Mouse (Mus musculus) lung, embryonic 14.5 days (tissue): ENCODE measurements around the gene Mrpl52. TPM values are rescaled to one million over a fixed set of nuclear protein-coding genes. Genes with fewer than 3 reads are reported as not detected.

ENCODE experiments used
- ATAC-seq: fragments of 200-750 bp; cut with Nextera tagmentation; 2 replicates; pipeline ENCODE4 v1.8.0; 2017; ENCODE audit warnings: mild to moderate bottlenecking, moderate TSS enrichment, moderate library complexity; ENCODE audit not compliant: insufficient read depth
- DNase-seq: peaks from one replicate; pipeline ENCODE4 v3.0.0-alpha.2; 2015
- H3K27ac ChIP-seq: fragments of 300-500 bp; sonication (generic); 2 replicates; pipeline ENCODE4 v1.5.1; 2014; ENCODE audit warnings: low read depth, mild to moderate bottlenecking, moderate library complexity
- H3K27me3 ChIP-seq: fragments of 300-500 bp; sonication (generic); 2 replicates; pipeline ENCODE4 v1.6.1; 2014; ENCODE audit warnings: low read length, control low read depth; ENCODE audit not compliant: insufficient read depth
- H3K36me3 ChIP-seq: fragments of 300-500 bp; sonication (generic); 2 replicates; pipeline ENCODE4 v1.6.1; 2014; ENCODE audit warnings: control low read depth; ENCODE audit not compliant: insufficient read depth
- H3K4me1 ChIP-seq: fragments of 300-500 bp; sonication (generic); 2 replicates; pipeline ENCODE4 v1.6.1; 2014; ENCODE audit warnings: antibody characterized with exemption, control low read depth; ENCODE audit not compliant: insufficient read depth
- H3K4me2 ChIP-seq: fragments of 300-500 bp; sonication (generic); 2 replicates; pipeline ENCODE4 v1.6.1; 2014; ENCODE audit warnings: mild to moderate bottlenecking
- H3K4me3 ChIP-seq: fragments of 300-500 bp; sonication (generic); 2 replicates; pipeline ENCODE4 v1.5.1; 2014; ENCODE audit warnings: low read depth, low read length
- H3K9ac ChIP-seq: fragments of 300-500 bp; sonication (generic); 2 replicates; pipeline ENCODE4 v1.6.1; 2014
- H3K9me3 ChIP-seq: fragments of 300-500 bp; sonication (generic); 2 replicates; pipeline ENCODE4 v1.6.1; 2016; ENCODE audit warnings: low read depth, low read length, control low read depth
- CTCF ChIP-seq: IDR thresholded peaks from 2 replicates; pipeline ENCODE4 v1.5.1; 2016; ENCODE audit warnings: antibody characterized with exemption, low read depth
- WGBS: fragments of 180-500 bp; shearing (Covaris S2); extraction: QIAGEN DNeasy Blood & Tissue Kit; methylation state at CpG from one replicate; pipeline ENCODE4 v1.1.7; 2014; 5-methylcytosine and 5-hydroxymethylcytosine counted together
- polyA plus RNA-seq: library from polyadenylated mRNA; unstranded; fragments of >200 nt; fragmentation: Nextera tagmentation; extraction: Ambion mirVana; gene quantifications from 2 replicates; pipeline ENCODE4 v1.2.1, GENCODE M21; 2014

The Mrpl52 gene
- polyA plus RNA-seq, 1 experiment from 2014 or later = 274 TPM

DNA sequence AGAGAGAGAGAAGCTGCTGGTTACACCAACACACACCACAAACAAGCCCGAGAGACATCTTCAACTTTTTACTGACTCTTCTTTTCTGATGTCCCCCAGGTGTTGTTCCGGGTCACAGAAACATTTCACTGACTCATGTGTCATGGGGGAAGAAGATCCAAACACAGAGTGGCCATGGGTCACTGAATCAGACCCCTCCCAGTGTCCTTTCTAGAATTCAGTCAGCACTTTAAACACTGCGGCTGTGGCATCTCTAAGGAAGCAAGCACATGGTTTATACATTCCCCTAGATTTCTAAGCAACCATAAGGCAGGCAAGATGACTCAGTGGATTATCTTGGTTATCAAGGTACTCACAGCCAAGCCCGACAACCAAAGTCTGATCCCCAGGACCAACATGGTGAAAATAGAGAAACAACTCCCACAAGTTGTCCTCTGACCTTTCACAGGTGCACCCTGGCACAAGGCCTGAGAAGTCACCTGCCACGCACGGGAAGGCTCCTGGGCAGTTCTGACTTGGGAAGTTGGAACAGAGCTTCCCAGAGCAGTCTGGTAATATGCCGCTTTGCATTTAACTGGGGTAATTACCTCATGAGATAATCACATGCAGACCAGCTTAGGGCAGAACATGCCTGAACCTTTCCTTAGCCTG is 40.6 kb upstream of the Mrpl52 start:
- no peak for TF ChIP-seq CTCF
- no peak overlapping the region for H3K9ac ChIP-seq
- no peak overlapping the region for H3K27ac ChIP-seq
- H3K27me3 ChIP-seq = no peaks in the 10 kb centered on the region
- WGBS = 86% methylated on average over 7 of the region's 7 CpGs
- no peaks in the 10 kb centered on the region for H3K36me3 ChIP-seq
- H3K4me1 ChIP-seq = no peaks in the 10 kb centered on the region
- no peak for DNase-seq
- H3K4me3 ChIP-seq = no peak overlapping the region
- no peaks in the 10 kb centered on the region for H3K9me3 ChIP-seq
- no peak overlapping the region for H3K4me2 ChIP-seq
- ATAC-seq = no peak

DNA sequence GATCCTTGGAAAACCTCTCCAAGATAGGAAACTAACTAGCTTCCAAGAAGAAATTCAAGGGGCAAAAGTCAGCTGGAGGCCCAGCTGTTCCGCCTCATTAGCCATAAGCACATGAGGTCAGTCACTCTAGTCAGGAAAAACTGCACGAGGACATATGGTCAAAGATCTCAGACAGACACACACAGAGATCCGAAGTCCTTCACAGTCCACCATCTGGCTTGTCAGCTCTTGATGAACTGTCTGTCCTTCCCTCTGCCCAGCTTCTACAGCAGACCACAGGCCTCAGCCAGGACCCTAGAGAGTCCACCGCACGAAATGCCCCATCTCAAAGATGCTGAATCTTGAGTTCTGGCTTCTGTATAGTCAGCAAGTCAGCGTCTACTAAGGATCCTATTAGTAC is 39.2 kb upstream of the Mrpl52 start:
- H3K9me3 ChIP-seq = no peaks in the 10 kb centered on the region
- no peak for ATAC-seq
- H3K27me3 ChIP-seq = no peaks in the 10 kb centered on the region
- no peak for DNase-seq
- TF ChIP-seq CTCF = no peak
- H3K4me1 ChIP-seq = no peaks in the 10 kb centered on the region
- H3K4me2 ChIP-seq = no peak overlapping the region
- H3K4me3 ChIP-seq = no peak overlapping the region
- H3K9ac ChIP-seq = no peak overlapping the region
- 69% methylated on average over 6 of the region's 6 CpGs for WGBS
- no peak overlapping the region for H3K27ac ChIP-seq
- no peaks in the 10 kb centered on the region for H3K36me3 ChIP-seq

DNA sequence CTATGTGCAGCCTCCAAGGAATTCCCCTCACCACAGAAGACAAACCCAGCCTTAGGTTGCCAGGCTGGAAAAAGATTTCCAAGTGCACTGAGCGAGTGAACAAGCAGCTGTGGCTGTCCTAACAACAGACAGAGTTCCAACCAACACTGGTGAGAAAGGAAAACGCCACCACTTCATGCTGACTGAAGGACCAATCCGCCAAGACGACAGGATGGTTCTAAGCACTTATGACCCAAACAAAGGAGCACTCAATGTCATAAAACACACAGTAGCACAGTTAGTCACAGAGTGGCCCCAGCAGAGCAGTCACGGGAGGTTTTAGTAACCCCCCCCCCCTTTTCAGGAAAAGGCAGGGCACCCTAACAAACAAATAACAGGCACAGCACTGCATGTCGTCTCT is 35.9 kb upstream of the Mrpl52 start:
- no peak for DNase-seq
- no peak overlapping the region for H3K4me2 ChIP-seq
- TF ChIP-seq CTCF = no peak
- WGBS = 49% methylated on average over 6 of the region's 6 CpGs
- no peaks in the 10 kb centered on the region for H3K36me3 ChIP-seq
- no peak overlapping the region for H3K9ac ChIP-seq
- ATAC-seq = no peak
- H3K4me1 ChIP-seq = no peaks in the 10 kb centered on the region
- no peak overlapping the region for H3K27ac ChIP-seq
- H3K9me3 ChIP-seq = no peaks in the 10 kb centered on the region
- H3K27me3 ChIP-seq = no peaks in the 10 kb centered on the region
- no peak overlapping the region for H3K4me3 ChIP-seq

DNA sequence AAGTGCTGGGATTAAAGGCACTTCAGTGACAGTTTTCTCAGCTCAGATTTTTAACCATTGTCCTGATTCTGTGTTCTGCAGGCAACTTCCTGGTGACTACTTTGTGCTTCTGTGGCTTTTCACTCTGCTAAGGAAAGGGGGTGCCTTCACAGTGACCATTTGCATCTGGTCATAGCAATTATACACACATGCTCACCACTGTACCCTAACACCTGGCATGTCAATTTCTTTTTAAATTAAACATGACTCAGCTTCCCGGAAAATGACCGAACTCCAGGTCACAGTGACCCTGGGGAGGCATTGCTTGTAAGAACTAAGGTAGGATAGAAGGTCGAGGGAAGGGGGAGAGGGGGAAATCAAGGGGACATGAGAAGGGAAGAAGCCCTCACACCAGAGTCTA is 32.9 kb upstream of the Mrpl52 start:
- no peak for ATAC-seq
- Histone ChIP-seq H3K4me2 (no peak overlapping the region), H3K9ac (no peak overlapping the region), H3K9me3 (no peaks in the 10 kb centered on the region), H3K4me3 (no peak overlapping the region), H3K36me3 (no peaks in the 10 kb centered on the region), H3K27me3 (no peaks in the 10 kb centered on the region), H3K4me1 (no peaks in the 10 kb centered on the region), H3K27ac (no peak overlapping the region)
- no peak for TF ChIP-seq CTCF
- 67% methylated on average over 3 of the region's 3 CpGs for WGBS
- DNase-seq = no peak

DNA sequence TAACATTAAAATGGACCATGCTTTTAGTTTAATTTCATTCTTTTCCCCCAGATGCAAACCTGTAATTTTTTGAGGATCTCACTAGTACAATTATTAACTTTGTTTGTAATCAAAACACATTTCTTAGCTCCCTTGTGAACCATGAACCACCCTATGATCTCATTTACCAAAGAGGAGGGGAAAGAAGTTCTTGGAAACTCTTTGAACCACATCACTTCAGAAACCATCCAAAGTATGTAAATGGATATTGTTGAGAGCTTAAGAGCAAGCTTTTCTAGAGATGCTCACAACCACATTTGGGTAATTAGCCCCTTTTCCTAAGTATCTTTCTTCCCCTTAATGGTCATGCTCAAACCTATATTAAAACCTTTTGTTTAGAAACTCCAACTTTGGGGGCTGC is 32.4 kb upstream of the Mrpl52 start:
- H3K27ac ChIP-seq = no peak overlapping the region
- H3K4me2 ChIP-seq = no peak overlapping the region
- no peak for ATAC-seq
- no peak overlapping the region for H3K4me3 ChIP-seq
- no peak for TF ChIP-seq CTCF
- no peaks in the 10 kb centered on the region for H3K36me3 ChIP-seq
- no peaks in the 10 kb centered on the region for H3K9me3 ChIP-seq
- DNase-seq = no peak
- H3K9ac ChIP-seq = no peak overlapping the region
- H3K27me3 ChIP-seq = no peaks in the 10 kb centered on the region
- H3K4me1 ChIP-seq = no peaks in the 10 kb centered on the region

DNA sequence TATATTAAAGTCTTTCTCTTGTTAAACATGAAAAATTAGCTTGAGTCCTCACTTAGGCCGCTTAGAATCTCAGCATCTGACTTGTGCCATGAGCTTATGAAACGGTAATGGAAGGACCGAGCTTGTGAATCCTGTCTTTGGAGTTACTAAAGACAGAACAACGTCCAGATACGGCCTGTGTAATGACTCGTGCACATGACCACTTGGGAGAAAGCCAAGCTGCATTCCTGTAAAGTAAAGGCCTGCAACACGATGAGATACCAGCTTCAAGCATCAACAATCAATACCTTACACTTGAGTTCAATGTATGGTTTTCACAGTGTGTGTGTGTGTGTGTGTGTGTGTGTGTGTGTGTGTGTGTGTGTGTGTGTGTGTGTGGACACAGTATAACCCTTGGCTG is 30.0 kb upstream of the Mrpl52 start:
- no peak for TF ChIP-seq CTCF
- Histone ChIP-seq H3K36me3 (no peaks in the 10 kb centered on the region), H3K4me1 (no peaks in the 10 kb centered on the region), H3K4me3 (no peak overlapping the region), H3K9me3 (no peaks in the 10 kb centered on the region), H3K27me3 (no peaks in the 10 kb centered on the region), H3K9ac (no peak overlapping the region), H3K27ac (no peak overlapping the region), H3K4me2 (no peak overlapping the region)
- no peak for ATAC-seq
- WGBS = 68% methylated on average over 7 of the region's 7 CpGs
- no peak for DNase-seq

DNA sequence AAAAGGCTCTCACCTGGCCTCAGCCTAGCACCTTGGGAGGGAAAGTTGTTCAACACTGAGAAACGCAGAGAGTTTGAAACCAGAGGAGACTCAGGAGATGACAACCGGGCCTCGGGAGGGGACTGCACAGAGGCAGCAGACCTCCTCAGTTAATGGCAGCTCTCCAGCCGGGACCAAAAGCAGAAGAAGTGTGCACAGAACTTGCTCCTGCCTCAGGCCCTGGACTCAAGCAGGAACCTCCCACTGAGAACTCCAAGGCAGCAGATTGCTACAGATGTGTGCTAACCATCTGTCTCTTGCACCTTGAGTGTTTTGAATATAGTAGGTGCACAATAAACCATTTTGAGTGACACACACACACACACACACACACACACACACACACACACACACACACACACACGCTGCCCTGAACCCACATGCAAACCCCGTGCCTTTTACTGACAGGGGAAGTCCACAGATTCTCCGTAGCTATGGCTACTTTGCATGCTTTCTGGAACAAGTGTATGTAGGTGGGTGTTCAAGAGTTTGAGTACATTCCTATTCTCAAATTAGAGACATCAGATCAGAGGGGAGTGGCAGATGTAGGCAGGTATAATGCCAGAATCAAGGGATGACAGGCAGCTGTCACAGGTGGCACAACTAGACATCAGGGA is 28.7 kb upstream of the Mrpl52 start:
- no peak overlapping the region for H3K4me3 ChIP-seq
- no peaks in the 10 kb centered on the region for H3K36me3 ChIP-seq
- H3K27ac ChIP-seq = no peak overlapping the region
- H3K9me3 ChIP-seq = no peaks in the 10 kb centered on the region
- no peak for TF ChIP-seq CTCF
- H3K4me2 ChIP-seq = no peak overlapping the region
- no peaks in the 10 kb centered on the region for H3K4me1 ChIP-seq
- H3K9ac ChIP-seq = no peak overlapping the region
- no peaks in the 10 kb centered on the region for H3K27me3 ChIP-seq
- DNase-seq (no peak), ATAC-seq (no peak)
- 78% methylated on average over 7 of the region's 7 CpGs for WGBS
